Mouse (Mus musculus) kidney, embryonic 16.5 days (tissue): ENCODE measurements around the gene Arfgef3. TPM values are rescaled to one million over a fixed set of nuclear protein-coding genes. Genes with fewer than 3 reads are reported as not detected.
"Not testable (repeated sequence)": the region's sequence is repeated elsewhere in the genome, so short reads cannot be mapped to it uniquely, and the experiment has no call there.

ENCODE experiments used
- ATAC-seq: fragments of 200-750 bp; cut with Nextera tagmentation; 2 replicates; pipeline ENCODE4 v1.8.0; 2017; ENCODE audit warnings: moderate TSS enrichment; ENCODE audit not compliant: low FRiP score, low TSS enrichment
- H3K27ac ChIP-seq: fragments of 300-500 bp; sonication (generic); 2 replicates; pipeline ENCODE4 v1.5.1; 2014; ENCODE audit warnings: low read length
- H3K27me3 ChIP-seq: fragments of 300-500 bp; sonication (generic); 2 replicates; pipeline ENCODE4 v1.6.1; 2014; ENCODE audit warnings: low read length, control low read depth, mixed read lengths; ENCODE audit not compliant: insufficient read depth
- H3K36me3 ChIP-seq: fragments of 300-500 bp; sonication (generic); 2 replicates; pipeline ENCODE4 v1.6.1; 2014; ENCODE audit warnings: low read length, control low read depth, mixed read lengths; ENCODE audit not compliant: insufficient read depth
- H3K4me1 ChIP-seq: fragments of 300-500 bp; sonication (generic); 2 replicates; pipeline ENCODE4 v1.6.1; 2014; ENCODE audit warnings: low read length, control low read depth, mixed read lengths; ENCODE audit not compliant: insufficient read depth
- H3K4me2 ChIP-seq: fragments of 300-500 bp; sonication (generic); replicated peaks from 2 replicates; pipeline ENCODE4 v1.6.1; 2014; ENCODE audit warnings: low read depth, low read length
- H3K4me3 ChIP-seq: fragments of 300-500 bp; sonication (generic); 2 replicates; pipeline ENCODE4 v1.5.1; 2014; ENCODE audit warnings: mild to moderate bottlenecking, low read length
- H3K9ac ChIP-seq: fragments of 300-500 bp; sonication (generic); replicated peaks from 2 replicates; pipeline ENCODE4 v1.6.1; 2014; ENCODE audit warnings: low read length
- H3K9me3 ChIP-seq: fragments of 300-500 bp; sonication (generic); 2 replicates; pipeline ENCODE4 v1.6.1; 2016; ENCODE audit warnings: low read length, control low read depth
- WGBS: fragments of 180-500 bp; shearing (Covaris S2); extraction: QIAGEN DNeasy Blood & Tissue Kit; methylation state at CpG from one replicate; pipeline ENCODE4 v1.1.7; 2014; 5-methylcytosine and 5-hydroxymethylcytosine counted together
- polyA plus RNA-seq: library from polyadenylated mRNA; unstranded; fragments of >200 nt; fragmentation: Nextera tagmentation; extraction: Ambion mirVana; gene quantifications from 2 replicates; pipeline ENCODE4 v1.2.1, GENCODE M21; 2015

Arfgef3 gene
- polyA plus RNA-seq, 1 experiment from 2014 or later, result 1.6 TPM

GRCm38 (mm10) chr10:18559076-18559475, 184.7 kb downstream of the Arfgef3 start:
- H3K27me3 ChIP-seq, H3K4me1 ChIP-seq, H3K9ac ChIP-seq, H3K9me3 ChIP-seq, ATAC-seq, H3K27ac ChIP-seq, H3K4me3 ChIP-seq, H3K36me3 ChIP-seq, H3K4me2 ChIP-seq: not testable (repeated sequence)
- WGBS, result 83% methylated on average over 9 of the region's 9 CpGs

GRCm38 (mm10) chr10:18549321-18550216, 194.2 kb downstream of the Arfgef3 start:
- peak overlapping the region; percentile 79 for H3K4me2 ChIP-seq
- 0 out of 2 replicates have a peak, but pooled peaks have one; percentile 29 for ATAC-seq
- no peaks in the 10 kb centered on the region for H3K36me3 ChIP-seq
- no peak overlapping the region for H3K27ac ChIP-seq
- 4% methylated on average over 35 of the region's 35 CpGs for WGBS
- peak overlapping the region; percentile 46 for H3K4me3 ChIP-seq
- no peaks in the 10 kb centered on the region for H3K27me3 ChIP-seq
- H3K9me3 ChIP-seq, result no peaks in the 10 kb centered on the region
- H3K9ac ChIP-seq, result peak overlapping the region; percentile 56
- 0 out of 2 replicates have a peak, but pooled peaks cover 5% of the 10 kb centered on the region for H3K4me1 ChIP-seq

- no peak for ATAC-seq
- 0 out of 2 replicates have a peak, but pooled peaks cover 5% of the 10 kb centered on the region for H3K4me1 ChIP-seq
- H3K4me3 ChIP-seq, result no peak overlapping the region
- H3K36me3 ChIP-seq, result no peaks in the 10 kb centered on the region
- no peaks in the 10 kb centered on the region for H3K9me3 ChIP-seq
- 62% methylated on average over 4 of the region's 4 CpGs for WGBS
- H3K27me3 ChIP-seq, result no peaks in the 10 kb centered on the region
- no peak overlapping the region for H3K9ac ChIP-seq
- H3K27ac ChIP-seq, result no peak overlapping the region
- no peak overlapping the region for H3K4me2 ChIP-seq
Observed at GRCm38 (mm10) chr10:18547381-18547780, 196.4 kb downstream of the Arfgef3 start.

GRCm38 (mm10) chr10:18545813-18546235, 197.9 kb downstream of the Arfgef3 start, which contains the start of gene Hebp2:
Gene Hebp2, minus strand, starts transcription at chr10:18546076.
- under 1% methylated on average over 22 of the region's 22 CpGs for WGBS
- Histone ChIP-seq H3K4me3 (peak within 1 kb of the TSS; percentile 71), H3K27ac (peak within 1 kb of the TSS; percentile 58; the same call in 1 of the 2 replicates), H3K4me2 (peak within 1 kb of the TSS; percentile 87), H3K27me3 (no peaks in the 10 kb centered on the region), H3K36me3 (no peaks in the 10 kb centered on the region), H3K4me1 (0 out of 2 replicates have a peak, but pooled peaks cover 5% of the 10 kb centered on the region), H3K9me3 (no peaks in the 10 kb centered on the region), H3K9ac (peak within 1 kb of the TSS; percentile 81)
- ATAC-seq, result peak; percentile 89

- no peaks in the 10 kb centered on the region for H3K27me3 ChIP-seq
- 0 out of 2 replicates have a peak, but pooled peaks cover 5% of the 10 kb centered on the region for H3K4me1 ChIP-seq
- H3K4me3 ChIP-seq, result peak overlapping the region; percentile 71
- no peak overlapping the region for H3K27ac ChIP-seq
- H3K9me3 ChIP-seq, result no peaks in the 10 kb centered on the region
- peak overlapping the region; percentile 81 for H3K9ac ChIP-seq
- no peaks in the 10 kb centered on the region for H3K36me3 ChIP-seq
- 0 out of 2 replicates have a peak, but pooled peaks have one; percentile 7 for ATAC-seq
- 9% methylated on average over 13 of the region's 13 CpGs for WGBS
- peak overlapping the region; percentile 87 for H3K4me2 ChIP-seq
Observed at GRCm38 (mm10) chr10:18545309-18545708, 198.4 kb downstream of the Arfgef3 start.

- H3K4me2 ChIP-seq, result no peak overlapping the region
- no peak overlapping the region for H3K9ac ChIP-seq
- no peaks in the 10 kb centered on the region for H3K9me3 ChIP-seq
- ATAC-seq, result no peak
- H3K4me3 ChIP-seq, result no peak overlapping the region
- no peak overlapping the region for H3K27ac ChIP-seq
- H3K27me3 ChIP-seq, result no peaks in the 10 kb centered on the region
- peaks cover 9% of the 10 kb centered on the region for H3K36me3 ChIP-seq
- 88% methylated on average over 2 of the region's 2 CpGs for WGBS
- peaks cover 7% of the 10 kb centered on the region; the same call in 1 of the 2 replicates for H3K4me1 ChIP-seq
Observed at GRCm38 (mm10) chr10:18536889-18537288, 206.9 kb downstream of the Arfgef3 start.

GRCm38 (mm10) chr10:18532293-18532692, 211.5 kb downstream of the Arfgef3 start:
- peaks cover 7% of the 10 kb centered on the region; the same call in 1 of the 2 replicates for H3K4me1 ChIP-seq
- no peaks in the 10 kb centered on the region for H3K27me3 ChIP-seq
- H3K4me2 ChIP-seq, result no peak overlapping the region
- H3K27ac ChIP-seq, result no peak overlapping the region
- H3K9ac ChIP-seq, result no peak overlapping the region
- H3K4me3 ChIP-seq, result no peak overlapping the region
- H3K9me3 ChIP-seq, result no peaks in the 10 kb centered on the region
- H3K36me3 ChIP-seq, result peaks cover 19% of the 10 kb centered on the region
- ATAC-seq, result no peak
- WGBS, result 65% methylated on average over 8 of the region's 8 CpGs

Other genes with a start within 250 kb of the Arfgef3 start
- 13.3 and 14.2 TPM in 2 replicates for gene Hebp2, start 197.9 kb downstream of the Arfgef3 start, polyA plus RNA-seq
- gene Gm4922, start 42.8 kb upstream of the Arfgef3 start, polyA plus RNA-seq, result 0.09 and 0.11 TPM in 2 replicates
- gene Perp, start 101.1 kb upstream of the Arfgef3 start, polyA plus RNA-seq, result 19.9 and 21.8 TPM in 2 replicates